Mouse (Mus musculus): ENCODE data around the gene Scfd2. TPM values are rescaled to one million over a fixed set of nuclear protein-coding genes. Genes with fewer than 3 reads are reported as not detected.

Scfd2 gene
- total and polyA plus RNA-seq, 2 experiments from 2014 or later: 17.5 to 33.2 TPM

DNA sequence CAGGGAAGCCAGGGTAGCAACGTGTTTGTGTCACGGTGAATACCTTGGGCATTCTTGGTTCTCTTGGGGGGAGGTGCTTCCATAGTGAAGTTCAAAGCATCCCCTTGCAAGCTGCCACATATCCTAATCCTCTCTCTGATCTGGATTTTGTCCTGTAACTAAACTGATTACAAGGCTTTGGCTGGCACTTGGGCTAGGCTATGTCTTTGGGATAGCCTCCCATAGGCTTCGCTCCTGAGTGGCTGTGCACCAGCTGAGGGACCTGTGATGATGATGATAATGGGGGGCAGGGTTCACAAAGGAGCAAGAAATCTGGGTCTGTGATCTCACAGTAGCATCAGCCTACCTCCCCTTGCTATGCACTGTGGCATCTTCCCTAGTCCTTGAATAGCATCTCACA, 369.5 kb downstream of the Scfd2 start:
- Histone ChIP-seq H3K9me3 (ENCODE audit: low read length) (no peaks in the 10 kb centered on the region), H3K9ac (replicated peaks; ENCODE audit: low read length, poor library complexity, severe bottlenecking) (no peak overlapping the region; the same call in 1 of the 2 replicates), H3K4me1 (ENCODE audit: insufficient read depth, low read length) (peaks cover 8% of the 10 kb centered on the region), H3K4me2 (ENCODE audit: low read depth, low read length, poor library complexity, severe bottlenecking) (peak overlapping the region; percentile 25; the same call in 1 of the 2 replicates), H3K4me3 (ENCODE audit: low read depth, low read length) (no peak overlapping the region), H3K36me3 (ENCODE audit: insufficient read depth, low read length) (no peaks in the 10 kb centered on the region), H3K27ac (ENCODE audit: low read depth, low read length) (no peak overlapping the region), H3K27me3 (ENCODE audit: insufficient read depth, low read length) (peaks cover 5% of the 10 kb centered on the region; the same call in 1 of the 2 replicates)
- DNase-seq (ENCODE audit: low spot score): peak; percentile 3
- no peak for ATAC-seq (ENCODE audit: low FRiP score)
- TF ChIP-seq CTCF (IDR thresholded peaks at IDR 0.05): no peak
- 20% methylated on average over 3 of the region's 3 CpGs for WGBS

DNA sequence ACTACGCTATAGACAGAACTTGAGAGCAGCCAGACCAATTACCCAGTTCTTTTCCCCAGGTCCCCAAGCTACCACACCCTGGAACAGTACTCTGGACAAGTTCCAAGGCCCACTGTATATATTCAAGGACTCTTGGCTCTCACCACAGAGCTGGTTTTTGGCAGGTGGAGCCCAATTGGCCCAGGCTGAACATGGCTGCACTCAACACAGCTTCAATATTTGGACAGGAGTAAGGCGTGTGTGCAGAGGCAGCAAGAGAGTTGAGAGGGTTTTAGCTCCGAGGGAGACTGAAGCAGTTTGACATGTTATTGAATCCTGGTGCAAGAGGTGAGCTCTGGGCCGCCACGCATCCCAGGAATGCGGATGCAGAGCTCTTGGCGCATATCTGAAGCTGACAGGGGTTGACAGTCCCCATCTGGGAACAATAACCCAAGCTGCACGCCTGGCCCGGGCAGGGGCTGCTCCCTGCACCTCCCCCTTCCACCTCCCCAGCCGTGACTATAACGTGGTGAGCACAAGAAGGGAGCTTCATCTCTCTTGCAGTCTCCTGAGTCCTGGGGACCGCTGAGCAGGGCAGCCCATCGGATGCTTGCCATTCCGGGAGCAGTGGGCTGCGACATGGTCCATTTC, 370.1 kb downstream of the Scfd2 start:
- H3K9me3 ChIP-seq (ENCODE audit: low read length): no peaks in the 10 kb centered on the region
- no peak overlapping the region for H3K4me3 ChIP-seq (ENCODE audit: low read depth, low read length)
- ATAC-seq (ENCODE audit: low FRiP score) (0 out of 2 replicates have a peak, but pooled peaks have one; percentile 31), DNase-seq (ENCODE audit: low spot score) (peak; percentile 54)
- peak overlapping the region; percentile 25; the same call in 1 of the 2 replicates for H3K4me2 ChIP-seq (ENCODE audit: low read depth, low read length, poor library complexity, severe bottlenecking)
- peaks cover 8% of the 10 kb centered on the region for H3K4me1 ChIP-seq (ENCODE audit: insufficient read depth, low read length)
- 15% methylated on average over 15 of the region's 15 CpGs for WGBS
- no peaks in the 10 kb centered on the region for H3K36me3 ChIP-seq (ENCODE audit: insufficient read depth, low read length)
- no peak for TF ChIP-seq CTCF (IDR thresholded peaks at IDR 0.05)
- peaks cover 5% of the 10 kb centered on the region; the same call in 1 of the 2 replicates for H3K27me3 ChIP-seq (ENCODE audit: insufficient read depth, low read length)
- no peak overlapping the region; the same call in 1 of the 2 replicates for H3K9ac ChIP-seq (replicated peaks; ENCODE audit: low read length, poor library complexity, severe bottlenecking)
- H3K27ac ChIP-seq (ENCODE audit: low read depth, low read length): no peak overlapping the region

DNA sequence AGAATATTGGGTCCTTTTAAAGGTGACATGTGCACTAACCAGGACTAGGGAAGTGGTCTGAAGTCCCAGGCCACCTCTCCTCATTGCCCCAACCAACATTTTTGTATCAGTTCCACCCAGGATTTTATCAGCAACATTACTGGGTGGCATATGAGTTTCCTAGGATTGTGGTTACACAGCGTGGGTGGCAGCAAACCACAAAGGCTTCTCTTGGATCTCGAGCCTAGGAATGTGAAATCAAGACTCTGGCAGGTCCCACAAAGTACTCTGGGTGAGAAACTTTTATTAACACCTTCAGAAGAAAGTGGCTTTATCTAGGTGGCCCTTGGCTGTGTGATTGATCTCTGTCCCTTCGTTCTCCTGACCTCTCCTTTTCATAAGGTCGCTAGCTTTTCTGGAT, 371.2 kb downstream of the Scfd2 start:
- 87% methylated on average over 4 of the region's 4 CpGs for WGBS
- Histone ChIP-seq H3K4me3 (ENCODE audit: low read depth, low read length) (no peak overlapping the region), H3K27me3 (ENCODE audit: insufficient read depth, low read length) (no peaks in the 10 kb centered on the region; the same call in 1 of the 2 replicates)

DNA sequence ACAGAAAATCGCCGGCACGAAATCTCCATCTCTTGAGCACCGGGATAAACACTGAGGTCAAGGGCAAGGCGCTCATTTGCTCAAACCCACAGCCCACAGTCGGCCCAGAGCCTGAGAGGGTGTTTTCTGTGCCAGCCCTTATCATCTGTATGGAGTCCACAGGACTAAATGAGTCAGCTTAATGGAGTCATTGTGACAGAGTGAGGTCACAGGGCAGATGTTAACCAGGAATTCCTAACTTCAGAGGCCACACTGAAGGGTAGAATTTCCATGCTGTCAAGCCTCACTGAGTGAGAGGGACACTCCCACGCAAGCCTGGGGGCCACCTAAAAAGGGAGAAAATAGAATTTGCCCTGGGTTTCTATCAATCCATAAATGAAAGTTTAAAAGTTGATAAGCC, 371.7 kb downstream of the Scfd2 start:
- Histone ChIP-seq H3K9me3 (ENCODE audit: low read length) (no peaks in the 10 kb centered on the region), H3K4me1 (ENCODE audit: insufficient read depth, low read length) (peaks cover 8% of the 10 kb centered on the region), H3K4me2 (ENCODE audit: low read depth, low read length, poor library complexity, severe bottlenecking) (no peak overlapping the region), H3K4me3 (ENCODE audit: low read depth, low read length) (no peak overlapping the region), H3K27ac (ENCODE audit: low read depth, low read length) (no peak overlapping the region), H3K9ac (replicated peaks; ENCODE audit: low read length, poor library complexity, severe bottlenecking) (no peak overlapping the region), H3K27me3 (ENCODE audit: insufficient read depth, low read length) (no peaks in the 10 kb centered on the region; the same call in 1 of the 2 replicates), H3K36me3 (ENCODE audit: insufficient read depth, low read length) (no peaks in the 10 kb centered on the region)
- DNase-seq (ENCODE audit: low spot score): no peak
- no peak for TF ChIP-seq CTCF (IDR thresholded peaks at IDR 0.05)
- no peak for ATAC-seq (ENCODE audit: low FRiP score)
- 81% methylated on average over 7 of the region's 7 CpGs for WGBS

More for the DNA sequence above, 371.2 kb downstream of the Scfd2 start:
- Histone ChIP-seq H3K27ac (ENCODE audit: low read depth, low read length) (no peak overlapping the region), H3K9ac (replicated peaks; ENCODE audit: low read length, poor library complexity, severe bottlenecking) (no peak overlapping the region), H3K36me3 (ENCODE audit: insufficient read depth, low read length) (no peaks in the 10 kb centered on the region), H3K9me3 (ENCODE audit: low read length) (no peaks in the 10 kb centered on the region), H3K4me2 (ENCODE audit: low read depth, low read length, poor library complexity, severe bottlenecking) (no peak overlapping the region), H3K4me1 (ENCODE audit: insufficient read depth, low read length) (peaks cover 8% of the 10 kb centered on the region)
- ATAC-seq (ENCODE audit: low FRiP score): no peak
- no peak for DNase-seq (ENCODE audit: low spot score)
- TF ChIP-seq CTCF (IDR thresholded peaks at IDR 0.05): no peak

DNA sequence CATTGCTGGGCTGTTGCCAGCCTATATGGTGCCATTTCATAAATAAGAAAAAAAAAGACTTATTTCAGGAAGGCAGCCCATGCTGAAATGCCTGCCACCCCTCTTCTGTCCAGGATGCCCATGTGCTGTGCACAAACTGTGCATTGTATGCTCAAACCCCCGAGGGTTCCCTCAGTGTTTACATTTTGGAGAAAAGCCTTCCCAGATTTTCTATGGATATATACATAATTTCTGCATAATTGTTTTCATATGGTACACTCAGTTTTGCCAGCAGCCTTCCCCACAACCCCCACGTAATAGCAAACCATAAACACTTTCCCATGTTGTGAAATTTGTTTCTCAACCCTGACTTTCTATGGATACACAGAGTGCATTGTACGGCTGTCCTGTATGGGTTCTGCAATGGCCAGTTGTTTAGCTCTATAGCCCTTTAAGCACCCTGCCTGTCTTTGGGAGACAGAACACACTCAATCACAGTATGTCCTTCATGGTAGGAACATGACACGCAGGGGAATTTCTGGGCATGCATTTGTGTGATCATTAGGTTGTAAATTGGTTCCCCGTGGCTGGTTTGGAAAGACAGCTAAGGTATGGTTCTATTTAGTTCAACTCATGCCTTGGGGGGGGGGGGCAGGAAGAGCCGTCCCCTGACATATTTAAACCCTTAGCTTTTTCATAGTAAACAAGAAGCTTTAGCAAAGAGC, 372.5 kb downstream of the Scfd2 start:
- ATAC-seq (ENCODE audit: low FRiP score) (no peak), DNase-seq (ENCODE audit: low spot score) (no peak)
- 91% methylated on average over 6 of the region's 6 CpGs for WGBS

DNA sequence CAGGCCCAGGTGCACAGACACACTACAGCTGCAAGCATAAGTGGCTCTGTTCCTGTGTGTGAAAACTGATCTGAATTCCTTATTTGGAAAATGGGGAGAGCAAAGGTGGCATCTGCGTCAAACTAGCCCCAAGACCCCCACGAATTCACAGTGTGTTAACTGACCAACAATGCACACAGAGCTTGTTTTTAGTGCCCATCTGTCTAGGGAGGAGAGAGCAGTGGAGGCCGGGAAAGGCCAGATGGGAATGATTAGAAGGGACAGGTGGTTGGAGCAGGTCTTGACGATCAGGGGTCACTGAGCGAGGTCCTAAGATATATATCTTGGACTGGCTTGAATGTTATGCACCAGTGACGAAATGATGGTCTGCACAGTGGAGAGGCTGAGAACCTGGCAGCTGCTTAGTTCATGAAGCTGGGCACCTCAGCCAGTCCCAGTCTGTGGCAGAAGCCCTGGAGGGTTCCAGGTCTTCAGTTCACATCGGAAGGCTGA, 375.7 kb downstream of the Scfd2 start:
- no peak overlapping the region for H3K4me2 ChIP-seq (ENCODE audit: low read depth, low read length, poor library complexity, severe bottlenecking)
- no peak overlapping the region for H3K4me3 ChIP-seq (ENCODE audit: low read depth, low read length)
- no peak overlapping the region for H3K9ac ChIP-seq (replicated peaks; ENCODE audit: low read length, poor library complexity, severe bottlenecking)
- no peak for TF ChIP-seq CTCF (IDR thresholded peaks at IDR 0.05)
- 75% methylated on average over 7 of the region's 7 CpGs for WGBS
- no peaks in the 10 kb centered on the region for H3K36me3 ChIP-seq (ENCODE audit: insufficient read depth, low read length)
- no peaks in the 10 kb centered on the region for H3K4me1 ChIP-seq (ENCODE audit: insufficient read depth, low read length)
- H3K27me3 ChIP-seq (ENCODE audit: insufficient read depth, low read length): no peaks in the 10 kb centered on the region
- peak; percentile 18 for DNase-seq (ENCODE audit: low spot score)
- H3K27ac ChIP-seq (ENCODE audit: low read depth, low read length): no peak overlapping the region
- H3K9me3 ChIP-seq (ENCODE audit: low read length): no peaks in the 10 kb centered on the region
- ATAC-seq (ENCODE audit: low FRiP score): no peak

More for the DNA sequence above, 372.5 kb downstream of the Scfd2 start:
- Histone ChIP-seq H3K9ac (replicated peaks; ENCODE audit: low read length, poor library complexity, severe bottlenecking) (no peak overlapping the region), H3K36me3 (ENCODE audit: insufficient read depth, low read length) (no peaks in the 10 kb centered on the region), H3K4me2 (ENCODE audit: low read depth, low read length, poor library complexity, severe bottlenecking) (no peak overlapping the region), H3K9me3 (ENCODE audit: low read length) (no peaks in the 10 kb centered on the region), H3K4me3 (ENCODE audit: low read depth, low read length) (no peak overlapping the region), H3K27ac (ENCODE audit: low read depth, low read length) (no peak overlapping the region), H3K27me3 (ENCODE audit: insufficient read depth, low read length) (no peaks in the 10 kb centered on the region; the same call in 1 of the 2 replicates), H3K4me1 (ENCODE audit: insufficient read depth, low read length) (peaks cover 8% of the 10 kb centered on the region)
- no peak for TF ChIP-seq CTCF (IDR thresholded peaks at IDR 0.05)

Other genes with a start within 250 kb of the Scfd2 start
- gene Fip1l1, start 3.7 kb upstream of the Scfd2 start, total RNA-seq (2014; rRNA removed): 57.1 and 57.6 TPM in 2 replicates
- gene Fip1l1, start 3.7 kb upstream of the Scfd2 start, polyA plus RNA-seq (2015; fragmentation: Nextera tagmentation; extraction: Ambion mirVana): 53.1 and 63.1 TPM in 2 replicates
- 33.6 and 36.9 TPM in 2 replicates for gene Lnx1, start 171.2 kb upstream of the Scfd2 start, total RNA-seq (2014; rRNA removed)
- 18.7 and 23.4 TPM in 2 replicates for gene Lnx1, start 171.2 kb upstream of the Scfd2 start, polyA plus RNA-seq (2015; fragmentation: Nextera tagmentation; extraction: Ambion mirVana)

Measured in midbrain, postnatal 0 days (tissue).